Mouse (Mus musculus): Measurements from ENCODE around the gene Cyp2t4.

- no peak for TF ChIP-seq POLR2A (IDR thresholded peaks at IDR 0.05; ENCODE audit: insufficient read depth, low read depth, low read length)
- no peak for TF ChIP-seq CTCF (IDR thresholded peaks at IDR 0.05; ENCODE audit: insufficient read depth, low read depth, low read length)
These were observed 24.4 kb downstream of the Cyp2t4 start for GRCm38 (mm10) chr7:27177942-27178323.
